Mouse (Mus musculus) spleen, adult 2 months (tissue): ENCODE results near the gene Hs3st1.

Source experiments
- CTCF ChIP-seq: fragments of 200-500 bp; IDR thresholded peaks from 2 replicates; pipeline ENCODE4 v1.5.1; 2011; ENCODE audit warnings: mild to moderate bottlenecking, inconsistent platforms; ENCODE audit not compliant: insufficient read depth, insufficient read length, insufficient replicate concordance; ENCODE audit errors: extremely low read depth
- POLR2A ChIP-seq: fragments of 200-500 bp; IDR thresholded peaks from 2 replicates; pipeline ENCODE4 v1.6.1; 2011; ENCODE audit warnings: low read depth, low read length, inconsistent platforms

DNA sequence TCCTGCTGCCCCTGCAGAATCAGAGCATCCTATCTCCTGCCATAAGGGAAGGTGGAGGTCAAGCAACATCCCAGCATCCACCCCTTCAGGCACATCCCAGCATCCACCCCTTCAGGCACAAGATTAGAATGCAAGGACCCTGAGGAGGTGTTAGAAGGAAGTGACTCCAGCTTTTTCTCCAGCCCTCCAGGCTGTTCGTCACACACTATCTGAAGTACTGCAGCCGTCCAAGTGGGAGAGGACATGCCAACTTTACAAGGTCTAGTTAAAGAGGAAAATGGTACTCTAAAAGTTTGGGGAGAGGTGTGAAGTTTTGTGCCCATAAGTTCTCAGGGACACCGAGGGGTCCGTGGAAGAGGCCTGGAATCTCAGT, 131.1 kb downstream of the Hs3st1 start:
- TF ChIP-seq POLR2A: no peak
- TF ChIP-seq CTCF: no peak
